Mouse (Mus musculus) NIH3T3 (cell line): Measurements from ENCODE around the gene Chst10.

Experiments
- DNase-seq: peaks from one replicate; pipeline ENCODE4 v3.0.0-alpha.2; 2012; ENCODE audit warnings: low read depth

The Chst10 gene

GRCm38 (mm10) chr1:38897431-38898248 lies at the start of gene Chst10:
Gene Chst10 (minus strand): TSS chr1:38898161.
- no peak for DNase-seq

GRCm38 (mm10) chr1:38939608-38940007 lies 41.6 kb upstream of the Chst10 start:
- DNase-seq, result peak; percentile 77

- no peak for DNase-seq
These were observed 40.9 kb upstream of the Chst10 start, which contains the start of gene Nms for GRCm38 (mm10) chr1:38938849-38939248. Gene Nms (plus strand): TSS chr1:38939149.

- peak; percentile 65 for DNase-seq
These were observed 38.8 kb upstream of the Chst10 start for GRCm38 (mm10) chr1:38936780-38937179.

- DNase-seq, result peak; percentile 9
These were observed 36.7 kb upstream of the Chst10 start for GRCm38 (mm10) chr1:38934668-38935067.

GRCm38 (mm10) chr1:38930767-38931166 lies 32.8 kb upstream of the Chst10 start:
- no peak for DNase-seq

- DNase-seq, result no peak
These were observed 31.5 kb upstream of the Chst10 start for GRCm38 (mm10) chr1:38929468-38929867.

GRCm38 (mm10) chr1:38928996-38929395 lies 31.0 kb upstream of the Chst10 start:
- no peak for DNase-seq

GRCm38 (mm10) chr1:38903985-38904384 lies 6.0 kb upstream of the Chst10 start:
- no peak for DNase-seq

- DNase-seq, result no peak
These were observed 4.6 kb upstream of the Chst10 start for GRCm38 (mm10) chr1:38902571-38902970.

- DNase-seq, result no peak
These were observed 4.9 kb downstream of the Chst10 start for GRCm38 (mm10) chr1:38893081-38893480.

- no peak for DNase-seq
These were observed 6.5 kb downstream of the Chst10 start for GRCm38 (mm10) chr1:38891444-38891843.

- peak; percentile 18 for DNase-seq
These were observed 9.2 kb downstream of the Chst10 start for GRCm38 (mm10) chr1:38888803-38889202.

GRCm38 (mm10) chr1:38887011-38887410 lies 10.9 kb downstream of the Chst10 start:
- DNase-seq, result no peak

GRCm38 (mm10) chr1:38886602-38887001 lies 11.4 kb downstream of the Chst10 start:
- no peak for DNase-seq

- DNase-seq, result no peak
These were observed 12.0 kb downstream of the Chst10 start for GRCm38 (mm10) chr1:38885956-38886355.

- no peak for DNase-seq
These were observed 14.2 kb downstream of the Chst10 start for GRCm38 (mm10) chr1:38883766-38884165.

- no peak for DNase-seq
These were observed 15.2 kb downstream of the Chst10 start for GRCm38 (mm10) chr1:38882746-38883145.

- no peak for DNase-seq
These were observed 16.6 kb downstream of the Chst10 start for GRCm38 (mm10) chr1:38881366-38881765.

- no peak for DNase-seq
These were observed 21.1 kb downstream of the Chst10 start for GRCm38 (mm10) chr1:38876671-38877382.

GRCm38 (mm10) chr1:38873911-38874310 lies 24.1 kb downstream of the Chst10 start:
- no peak for DNase-seq

- DNase-seq, result no peak
These were observed 26.1 kb downstream of the Chst10 start for GRCm38 (mm10) chr1:38871834-38872233.
